Mouse (Mus musculus) gastrocnemius, postnatal 14 days (tissue): ENCODE measurements around the gene Ptprd. TPM values are rescaled to one million over a fixed set of nuclear protein-coding genes. Genes with fewer than 3 reads are reported as not detected.
"Not testable (repeated sequence)": the region's sequence is repeated elsewhere in the genome, so short reads cannot be mapped to it uniquely, and the experiment has no call there.

ENCODE experiments used
- DNase-seq: peaks from one replicate; pipeline ENCODE4 v3.0.0; 2021; ENCODE audit warnings: mixed read lengths
- intact Hi-C: fragments of 180-260 bp; cut with DNase I; formaldehyde crosslinking; loops from one replicate; pipeline ENCODE4 v1.15.1; 2025; ENCODE audit warnings: low total_unique reads
- total RNA-seq, 2 experiments: library from RNA; stranded (reverse); gene quantifications; 2 replicates each; pipeline ENCODE4 v1.2.3; 2021

Ptprd gene
- total RNA-seq, 2 experiments from 2014 or later, result 15.9 to 21.1 TPM

DNA sequence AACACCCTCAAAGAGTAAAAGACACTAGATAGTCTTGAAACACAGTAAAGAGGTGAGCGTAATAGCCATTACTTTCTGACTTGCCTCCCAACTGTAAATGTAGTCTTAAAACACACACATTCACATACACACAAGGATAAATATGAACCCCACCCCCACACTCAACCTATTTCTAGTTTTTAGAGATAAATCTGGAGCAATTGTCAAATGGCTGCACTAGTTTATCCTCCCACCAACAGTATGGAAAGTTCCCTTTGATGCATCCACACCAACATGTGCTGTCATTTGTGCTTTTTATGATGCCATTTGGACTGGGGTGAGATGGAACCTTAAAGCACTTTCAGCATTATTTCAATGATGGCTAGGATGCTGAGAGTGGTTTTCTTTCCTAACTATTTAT, 2019.7 kb downstream of the Ptprd start:
- DNase-seq, result no peak
- intact Hi-C loops, result no loop called here

DNA sequence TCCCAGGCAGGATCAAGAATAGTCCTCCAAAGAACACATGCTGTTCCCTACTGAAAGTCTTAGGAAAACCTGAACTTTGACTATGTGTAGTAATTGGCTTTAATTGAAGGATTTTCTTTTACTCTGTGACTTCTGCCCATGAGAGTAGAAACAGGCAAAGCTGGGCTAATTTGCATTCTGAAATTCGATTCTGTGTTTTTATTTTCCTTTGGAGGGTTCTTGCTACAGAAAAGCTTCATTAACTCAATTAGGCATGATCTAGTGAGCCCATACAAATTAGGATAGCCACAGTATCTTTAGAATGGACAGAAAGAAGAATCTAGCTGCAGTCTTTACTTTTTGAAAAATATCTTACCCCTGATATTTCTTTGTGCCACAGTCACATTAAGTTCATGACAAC, 2021.0 kb downstream of the Ptprd start:
- DNase-seq, result no peak
- intact Hi-C loops, result no loop called here

DNA sequence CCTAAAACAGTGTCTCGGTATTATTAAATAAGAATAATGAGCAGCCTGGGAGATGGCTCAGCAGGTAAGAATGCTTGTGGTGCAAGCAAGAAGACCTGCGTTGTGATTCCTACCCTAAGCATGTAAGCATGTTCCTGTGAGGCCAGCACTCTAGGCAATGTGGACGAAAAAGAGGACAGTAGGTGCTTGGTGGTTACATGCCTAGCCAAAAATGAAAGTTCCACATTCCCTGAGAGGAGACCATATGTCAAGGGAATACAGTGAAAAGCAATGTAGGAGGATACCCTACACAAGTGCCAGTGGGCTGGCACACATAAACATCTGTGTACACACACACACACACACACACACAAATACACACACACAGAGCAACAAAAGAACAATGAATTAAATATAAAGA, 2028.7 kb downstream of the Ptprd start:
- intact Hi-C loops, result no loop called here
- DNase-seq, result no peak

DNA sequence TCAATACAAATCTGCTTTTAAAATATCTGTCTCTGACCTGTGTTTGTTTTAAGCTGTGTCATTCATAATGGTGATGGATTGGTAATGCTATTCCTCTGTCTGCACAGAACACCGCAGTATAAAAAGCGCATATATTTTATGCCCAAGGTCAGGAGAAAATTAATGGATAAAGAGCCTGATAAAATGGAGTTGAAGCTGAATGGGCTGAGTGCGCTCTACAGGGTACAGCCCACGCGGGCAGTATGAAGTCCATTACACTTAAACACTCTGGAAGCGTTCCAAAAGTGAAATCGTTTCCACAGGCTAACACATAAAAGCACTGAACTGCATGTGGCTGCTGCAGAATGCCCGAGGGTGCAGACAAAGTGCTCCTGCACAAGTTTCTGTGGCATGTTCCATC, 2032.3 kb downstream of the Ptprd start:
- DNase-seq, result no peak
- intact Hi-C loops, result no loop called here

DNA sequence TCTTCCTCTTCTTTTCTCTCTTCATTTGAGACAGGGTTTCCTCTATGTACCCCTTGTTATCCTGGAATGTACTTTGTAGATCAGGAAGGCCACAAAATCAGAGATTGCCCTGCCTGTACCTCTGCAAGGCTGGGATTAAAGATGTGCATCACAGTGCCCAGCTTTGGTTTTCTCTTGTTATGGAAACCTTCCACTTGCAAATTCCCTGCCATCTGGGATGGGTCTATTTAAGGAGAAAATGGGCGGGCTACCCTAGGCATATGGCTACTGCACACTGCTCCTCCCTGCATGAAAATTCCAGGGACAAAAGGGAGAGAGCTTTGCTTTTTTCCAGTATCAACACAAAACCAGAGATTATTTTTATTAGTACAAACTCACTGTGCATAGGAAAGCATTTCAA, 2036.7 kb downstream of the Ptprd start:
- intact Hi-C loops, result no loop called here
- no peak for DNase-seq

DNA sequence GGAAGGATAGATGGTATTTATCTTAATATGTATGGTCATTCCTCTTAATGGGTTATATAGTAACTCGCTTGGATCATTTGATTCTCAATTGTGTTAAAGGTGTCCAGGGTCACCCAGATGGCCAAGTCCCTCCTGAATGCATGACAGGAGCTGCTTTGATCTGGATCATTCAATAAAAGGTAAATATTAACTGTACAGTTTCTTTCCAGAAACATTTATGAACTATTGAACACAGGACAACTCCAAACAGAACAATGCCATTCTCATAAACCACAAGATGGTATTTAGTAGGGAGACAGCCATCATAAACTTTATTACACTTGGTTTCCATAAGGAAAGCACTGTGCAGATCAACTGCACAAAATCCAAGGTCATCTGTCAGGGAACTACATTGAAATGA, 2056.0 kb downstream of the Ptprd start:
- intact Hi-C loops, result no loop called here
- DNase-seq, result no peak

DNA sequence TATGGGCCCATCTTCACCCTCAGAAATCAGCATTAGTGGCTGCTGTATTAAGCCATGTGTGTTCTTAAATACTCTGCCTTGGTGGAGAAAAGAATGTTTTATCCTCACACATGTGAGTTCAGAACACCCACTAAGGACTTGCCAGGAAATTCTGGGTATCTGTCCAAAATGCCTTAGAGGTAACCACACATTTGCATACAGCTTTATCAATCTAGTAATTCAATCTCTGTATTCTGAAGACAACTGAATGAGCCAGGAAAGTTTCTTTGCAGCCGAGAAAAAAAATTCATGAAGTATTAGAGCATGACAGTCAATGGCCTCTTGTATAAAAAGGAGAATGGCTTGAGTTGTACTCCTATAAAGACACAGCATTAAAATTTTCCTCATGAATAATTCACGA, 2057.6 kb downstream of the Ptprd start:
- intact Hi-C loops, result no loop called here
- DNase-seq, result no peak

DNA sequence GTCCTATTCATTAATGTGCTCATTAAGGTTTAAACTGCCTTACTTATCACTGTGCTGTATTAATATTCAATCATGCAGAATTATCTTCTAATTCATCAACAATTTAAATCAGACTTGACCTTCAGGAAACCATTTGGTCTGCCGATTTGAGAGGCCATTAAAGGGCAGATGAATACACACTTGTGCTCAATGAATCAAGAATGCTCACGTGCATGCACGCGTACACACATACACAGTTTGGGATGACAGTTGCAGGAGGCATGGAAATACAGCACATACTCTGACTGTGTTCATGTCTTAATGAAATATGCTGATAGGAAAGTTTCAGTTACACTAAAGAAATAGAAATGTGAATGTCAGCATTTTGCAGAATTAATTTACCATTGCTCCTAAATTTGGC, 2066.8 kb downstream of the Ptprd start:
- intact Hi-C loops, result no loop called here
- no peak for DNase-seq

DNA sequence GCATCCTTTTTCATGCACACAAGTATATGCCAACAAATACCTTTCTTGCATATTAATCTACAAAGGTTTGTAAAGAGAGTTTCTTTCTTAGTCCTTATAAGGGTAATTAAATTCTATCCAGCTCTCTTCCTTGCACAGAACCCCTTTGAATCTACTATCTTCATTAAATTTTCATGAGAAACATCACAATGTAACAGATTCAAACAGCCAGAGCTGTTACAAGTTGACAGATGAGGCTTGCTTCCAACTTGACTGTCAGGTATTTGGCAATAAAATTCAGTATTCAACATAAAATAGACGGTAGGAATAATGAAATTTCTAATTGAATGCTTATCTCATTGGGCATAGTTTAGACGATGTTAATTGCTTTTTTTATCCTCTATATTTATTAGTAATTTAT, 2067.4 kb downstream of the Ptprd start:
- no peak for DNase-seq
- intact Hi-C loops, result no loop called here

DNA sequence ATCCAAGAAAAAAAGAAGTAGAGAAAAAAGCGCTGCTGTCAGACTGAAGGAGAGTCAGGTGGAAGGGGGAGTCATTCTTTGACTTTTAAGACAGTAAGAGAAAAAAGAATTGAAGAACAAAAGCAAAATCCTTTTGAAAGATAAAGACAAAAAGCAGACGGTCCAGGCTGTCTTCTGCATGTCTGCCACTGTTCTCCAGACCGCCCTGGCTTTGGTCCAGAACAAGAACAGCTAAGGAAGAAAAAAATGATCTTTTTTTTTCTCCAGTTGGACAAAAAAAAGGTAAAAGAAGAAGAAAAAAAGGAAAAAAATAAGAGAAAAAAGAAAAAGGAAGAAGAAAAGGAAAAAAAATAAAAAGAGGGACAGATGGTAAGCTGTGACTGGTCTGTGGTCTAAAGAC, 2073.9 kb downstream of the Ptprd start:
- intact Hi-C loops, result no loop called here
- DNase-seq, result no peak

DNA sequence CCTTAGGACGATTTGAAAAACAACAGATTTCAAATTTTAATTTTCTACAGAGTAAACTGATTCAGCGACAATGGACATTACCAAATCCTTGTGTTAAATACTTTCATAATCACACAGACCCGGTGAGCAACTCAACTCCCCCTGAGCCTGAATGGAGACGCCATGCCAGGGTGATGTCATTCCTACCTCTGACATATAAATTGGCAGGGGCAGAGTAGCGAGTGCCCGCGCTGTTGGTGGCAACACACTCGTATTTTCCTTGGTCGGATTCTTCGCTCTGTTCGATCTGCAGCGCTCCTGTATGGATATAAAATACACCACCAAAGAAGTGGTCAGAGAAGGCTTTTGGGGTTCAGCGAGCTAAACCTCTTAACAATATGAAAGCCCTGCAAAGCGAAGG, 2075.1 kb downstream of the Ptprd start:
- intact Hi-C loops, result no loop called here
- no peak for DNase-seq

DNA sequence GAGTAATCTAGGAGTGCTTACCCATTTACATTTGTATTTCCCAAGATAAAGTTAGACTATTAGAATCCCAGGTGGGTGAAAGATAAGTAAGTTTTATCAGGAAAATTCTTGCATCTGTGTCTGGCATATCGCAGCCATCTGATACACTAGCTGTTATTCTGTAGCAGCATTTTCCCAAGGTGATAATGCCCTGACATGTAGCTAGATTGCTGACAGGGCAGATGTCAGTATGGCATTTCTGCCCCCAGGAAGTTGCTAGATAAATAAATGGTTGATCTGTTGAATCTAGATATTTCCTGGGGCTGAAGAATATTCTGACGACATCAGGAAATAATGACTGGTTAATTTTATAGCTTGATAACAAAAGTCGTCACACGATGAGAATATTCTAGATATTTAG, 2119.9 kb downstream of the Ptprd start:
- DNase-seq, result no peak
- intact Hi-C loops, result no loop called here

DNA sequence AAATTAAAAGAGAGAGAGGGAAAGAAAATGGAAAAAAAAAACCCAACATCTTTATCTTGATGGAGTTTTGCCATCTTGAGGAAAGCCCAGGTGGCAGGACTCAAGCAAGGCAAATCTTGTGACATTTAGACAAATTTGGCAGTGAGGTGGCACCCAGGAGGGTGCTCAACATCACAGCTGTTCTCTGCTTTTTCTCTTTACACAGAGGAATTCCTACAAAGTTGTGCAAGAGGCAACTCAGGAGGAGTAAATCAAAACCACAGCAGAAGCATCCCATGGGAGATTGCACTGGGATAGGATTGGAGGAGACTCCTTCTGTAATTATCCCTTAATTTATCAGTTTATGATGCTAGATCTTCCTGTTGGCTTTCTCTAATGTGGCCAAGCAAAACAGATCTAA, 2121.9 kb downstream of the Ptprd start:
- intact Hi-C loops, result no loop called here
- no peak for DNase-seq

DNA sequence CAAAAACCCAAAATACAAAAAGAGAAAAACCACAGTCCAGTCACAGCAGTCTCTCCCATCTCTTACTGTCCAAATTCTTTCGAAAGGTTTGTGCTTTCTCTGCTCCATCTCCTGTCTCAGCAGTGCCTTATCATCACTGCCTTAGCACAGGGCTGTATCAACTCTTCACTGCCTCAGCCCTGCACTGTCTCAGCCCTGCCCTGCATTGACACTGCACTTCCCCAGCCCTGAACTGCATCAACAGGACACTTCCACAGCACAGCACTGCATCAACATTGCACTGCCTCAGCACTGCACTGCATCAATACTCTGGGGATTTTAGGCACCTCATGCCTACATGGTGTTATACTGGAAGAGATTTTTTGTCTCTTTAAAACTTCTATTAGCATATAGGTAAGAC, 2135.7 kb downstream of the Ptprd start:
- intact Hi-C loops, result no loop called here
- DNase-seq, result no peak

DNA sequence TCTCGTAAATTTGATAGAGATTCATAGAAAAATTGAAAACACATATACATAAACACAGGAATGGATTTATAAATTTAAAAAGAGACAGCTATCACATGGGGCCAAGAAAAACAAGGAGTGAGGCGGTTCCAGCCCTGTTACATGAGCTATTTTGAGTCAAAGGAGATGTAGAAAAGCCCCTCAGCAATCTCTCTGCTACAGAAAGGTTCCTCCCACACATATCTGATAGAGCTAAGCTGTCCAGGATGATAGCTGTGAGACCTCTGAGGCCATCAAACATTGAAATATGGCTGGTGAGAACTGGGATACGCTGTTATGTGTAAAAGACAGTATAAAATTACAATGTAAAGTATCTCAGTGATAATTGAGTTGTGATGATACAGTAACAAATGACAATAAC, 2138.5 kb downstream of the Ptprd start:
- intact Hi-C loops, result no loop called here
- no peak for DNase-seq

DNA sequence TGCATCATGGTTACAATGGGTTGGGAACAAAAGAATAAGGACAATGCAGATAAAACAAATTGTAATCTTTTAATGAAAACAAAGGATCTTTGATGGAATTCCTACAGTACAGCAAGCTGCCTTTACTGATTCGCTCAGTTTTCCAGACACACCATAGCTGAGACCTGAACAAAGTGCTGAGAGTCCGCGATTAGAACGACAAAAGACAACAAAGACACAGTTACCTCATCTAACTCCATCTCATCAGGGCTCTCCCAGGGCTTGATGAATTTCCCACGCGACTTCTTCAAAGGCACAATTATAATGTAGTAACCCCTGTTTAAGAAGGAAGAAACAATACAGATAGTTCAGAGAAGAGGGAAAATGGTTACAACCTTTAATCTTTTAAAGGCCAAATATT, 2140.0 kb downstream of the Ptprd start:
- intact Hi-C loops, result no loop called here

DNA sequence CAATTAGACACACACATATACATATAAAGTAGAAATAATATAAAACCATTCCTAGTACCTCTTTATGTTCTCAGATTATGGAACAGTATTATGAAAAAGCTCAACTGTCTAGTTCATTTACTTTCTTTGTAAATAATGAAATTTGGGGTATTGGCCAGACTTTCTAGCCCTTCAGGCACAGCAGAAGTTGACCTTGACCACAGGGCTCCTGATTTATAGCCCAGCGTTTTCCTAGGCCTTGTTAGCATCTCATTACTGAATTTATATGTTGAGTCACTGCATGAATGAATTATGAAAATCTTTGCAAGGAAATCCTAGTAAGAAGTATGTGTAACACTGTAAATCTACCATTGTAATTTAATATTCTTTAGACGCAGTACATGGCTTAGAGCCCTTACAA, 2154.9 kb downstream of the Ptprd start:
- intact Hi-C loops, result no loop called here
- DNase-seq, result no peak

More for the DNA sequence above, 2140.0 kb downstream of the Ptprd start:
- DNase-seq, result no peak

DNA sequence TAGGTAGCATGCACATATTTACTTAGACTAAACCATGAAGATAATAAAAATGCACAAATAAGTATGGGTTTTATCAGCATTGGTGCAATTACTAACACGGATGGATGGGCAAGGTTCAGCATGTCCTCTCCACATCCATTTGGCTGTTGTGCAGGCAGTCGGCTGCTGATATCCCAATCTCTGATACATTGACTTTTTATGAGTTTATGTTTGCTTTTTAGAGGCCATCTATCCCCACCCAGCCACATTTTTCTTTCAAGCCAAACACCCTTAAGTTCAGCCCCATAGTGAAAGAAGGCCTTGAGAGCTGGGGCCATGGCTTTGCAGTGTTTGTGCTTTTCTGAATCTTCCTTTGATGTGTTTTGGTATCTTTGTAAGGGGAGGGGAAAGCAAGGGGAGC, 2166.1 kb downstream of the Ptprd start:
- no peak for DNase-seq
- intact Hi-C loops, result no loop called here

DNA sequence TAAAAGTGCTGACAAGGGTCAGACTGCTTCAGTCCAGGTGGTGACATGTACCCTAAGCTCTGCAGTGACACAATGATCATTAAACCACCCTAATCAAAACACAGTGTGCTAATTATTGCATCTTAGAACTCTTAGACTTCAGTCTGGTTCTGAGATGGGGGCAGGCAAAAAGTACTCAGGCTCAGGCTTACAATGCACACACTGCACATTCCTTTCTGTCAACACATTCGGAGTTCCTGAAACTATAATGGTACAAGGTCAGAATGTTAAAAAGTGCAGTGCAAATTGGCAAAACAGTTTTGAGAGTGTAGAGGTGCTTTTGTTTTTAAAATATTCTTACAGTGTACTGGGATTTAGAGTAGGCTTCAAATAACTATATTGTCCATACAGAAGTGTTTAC, 2167.0 kb downstream of the Ptprd start:
- intact Hi-C loops, result no loop called here
- DNase-seq, result no peak

DNA sequence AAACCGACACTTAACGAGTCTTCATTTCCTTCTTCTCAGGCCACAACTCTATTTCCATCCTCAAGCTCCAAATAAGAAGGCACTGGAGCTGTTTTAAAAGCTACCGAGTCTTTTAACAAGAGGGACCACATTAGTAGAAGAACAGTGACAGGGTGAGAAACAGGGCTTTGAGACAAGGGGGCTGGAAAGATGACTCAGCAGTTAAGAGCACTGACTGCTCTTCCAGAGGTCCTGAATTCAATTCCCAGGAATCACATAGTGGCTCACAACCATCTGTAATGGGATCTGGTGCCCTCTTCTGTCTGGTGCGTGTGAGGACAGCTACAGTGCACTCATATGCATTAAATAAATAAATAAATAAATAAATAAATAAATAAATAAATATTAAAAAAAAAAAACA, 2174.6 kb downstream of the Ptprd start:
- intact Hi-C loops, DNase-seq: not testable (repeated sequence)

DNA sequence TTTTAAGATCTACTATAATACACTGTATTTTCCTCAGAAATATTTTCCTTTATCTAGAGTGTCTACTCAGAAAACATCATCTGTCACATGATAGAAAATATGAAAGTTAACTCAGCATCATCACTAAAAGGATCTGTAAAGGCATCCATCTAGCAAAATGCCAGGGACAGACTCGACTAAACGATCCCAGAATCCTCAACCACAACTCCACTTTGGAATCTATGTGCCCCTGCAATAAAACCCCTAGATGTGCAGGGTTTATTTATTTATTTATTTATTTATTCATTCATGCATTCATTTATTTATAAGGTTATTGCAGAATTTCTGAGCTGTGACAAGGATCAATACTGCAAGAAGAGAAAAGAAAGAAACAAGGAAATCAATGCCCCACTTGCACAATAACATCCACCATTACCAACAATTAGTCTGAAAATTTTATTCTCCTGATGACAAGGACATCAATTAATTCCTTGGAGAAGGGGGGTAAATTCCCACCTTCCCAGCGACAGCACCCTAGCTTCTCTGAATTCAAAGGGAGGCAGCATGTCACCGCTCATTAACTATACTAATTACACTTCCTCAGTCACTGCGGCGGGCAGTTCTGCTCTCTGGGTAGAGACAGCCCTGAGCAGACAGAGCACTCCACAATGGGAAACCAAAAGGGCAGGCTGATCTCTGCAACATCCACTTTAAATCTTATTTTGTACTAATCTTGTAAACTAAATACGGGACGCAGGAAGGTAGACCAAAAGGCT, 2186.0 kb downstream of the Ptprd start:
- intact Hi-C loops, result no loop called here
- DNase-seq, result no peak

DNA sequence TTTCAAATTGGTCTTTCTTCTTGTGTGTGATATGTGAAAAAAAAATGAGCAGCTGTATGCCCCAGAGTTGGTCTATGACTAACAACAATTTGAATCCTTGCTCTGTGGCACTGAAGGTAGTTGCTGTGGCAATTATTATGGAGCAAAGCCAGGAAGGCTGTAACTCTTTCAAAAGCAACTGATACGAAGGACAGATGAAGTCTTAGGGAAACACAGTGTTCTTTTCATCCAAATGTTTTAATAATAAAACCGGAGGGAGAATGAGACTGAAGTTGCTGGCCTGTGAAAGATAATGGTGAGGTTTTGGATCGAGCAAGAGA, 2187.3 kb downstream of the Ptprd start:
- no peak for DNase-seq

More for the DNA sequence above, 2187.3 kb downstream of the Ptprd start:
- intact Hi-C loops, result no loop called here
